Mouse (Mus musculus) liver, embryonic 16.5 days (tissue): ENCODE results near the gene Ppfia1. TPM values are rescaled to one million over a fixed set of nuclear protein-coding genes. Genes with fewer than 3 reads are reported as not detected.

ENCODE experiments used
- ATAC-seq: fragments of 200-750 bp; cut with Nextera tagmentation; 2 replicates; pipeline ENCODE4 v1.8.0; 2017; ENCODE audit warnings: low read depth, mild to moderate bottlenecking, moderate number of reproducible peaks, moderate library complexity
- H3K27ac ChIP-seq: fragments of 300-500 bp; sonication (generic); 2 replicates; pipeline ENCODE4 v1.5.1; 2014; ENCODE audit warnings: mild to moderate bottlenecking, low read length
- H3K27me3 ChIP-seq: fragments of 300-500 bp; sonication (generic); 2 replicates; pipeline ENCODE4 v1.6.1; 2014; ENCODE audit warnings: low read depth, low read length, mixed read lengths; ENCODE audit not compliant: control insufficient read depth, insufficient read depth
- H3K36me3 ChIP-seq: fragments of 300-500 bp; sonication (generic); 2 replicates; pipeline ENCODE4 v1.6.1; 2014; ENCODE audit warnings: mild to moderate bottlenecking; ENCODE audit not compliant: control insufficient read depth, insufficient read depth
- H3K4me1 ChIP-seq: fragments of 300-500 bp; sonication (generic); 2 replicates; pipeline ENCODE4 v1.6.1; 2014; ENCODE audit warnings: low read depth, low read length, mixed read lengths; ENCODE audit not compliant: control insufficient read depth
- H3K4me2 ChIP-seq: fragments of 300-500 bp; sonication (generic); 2 replicates; pipeline ENCODE4 v1.6.1; 2014; ENCODE audit warnings: low read depth, low read length, mixed read lengths
- H3K4me3 ChIP-seq: fragments of 300-500 bp; sonication (generic); 2 replicates; pipeline ENCODE4 v1.5.1; 2014; ENCODE audit warnings: low read depth, mild to moderate bottlenecking, low read length
- H3K9ac ChIP-seq: fragments of 300-500 bp; sonication (generic); 2 replicates; pipeline ENCODE4 v1.6.1; 2014; ENCODE audit warnings: low read depth, low read length
- H3K9me3 ChIP-seq: fragments of 300-500 bp; sonication (generic); replicated peaks from 2 replicates; pipeline ENCODE4 v1.6.1; 2016; ENCODE audit warnings: low read length; ENCODE audit not compliant: control insufficient read depth
- WGBS: fragments of 180-500 bp; shearing (Covaris S2); extraction: QIAGEN DNeasy Blood & Tissue Kit; methylation state at CpG from one replicate; pipeline ENCODE4 v1.1.7; 2014; ENCODE audit not compliant: insufficient replicate concordance; 5-methylcytosine and 5-hydroxymethylcytosine counted together
- polyA plus RNA-seq: library from polyadenylated mRNA; unstranded; fragments of >200 nt; fragmentation: Nextera tagmentation; extraction: Ambion mirVana; gene quantifications from 2 replicates; pipeline ENCODE4 v1.2.1, GENCODE M21; 2015

Ppfia1 gene
- polyA plus RNA-seq, 1 experiment from 2014 or later: 7.2 TPM

- H3K36me3 ChIP-seq: peaks cover 11% of the 10 kb centered on the region
These were observed 112.1 kb downstream of the Ppfia1 start for GRCm38 (mm10) chr7:144441466-144441865.

DNA sequence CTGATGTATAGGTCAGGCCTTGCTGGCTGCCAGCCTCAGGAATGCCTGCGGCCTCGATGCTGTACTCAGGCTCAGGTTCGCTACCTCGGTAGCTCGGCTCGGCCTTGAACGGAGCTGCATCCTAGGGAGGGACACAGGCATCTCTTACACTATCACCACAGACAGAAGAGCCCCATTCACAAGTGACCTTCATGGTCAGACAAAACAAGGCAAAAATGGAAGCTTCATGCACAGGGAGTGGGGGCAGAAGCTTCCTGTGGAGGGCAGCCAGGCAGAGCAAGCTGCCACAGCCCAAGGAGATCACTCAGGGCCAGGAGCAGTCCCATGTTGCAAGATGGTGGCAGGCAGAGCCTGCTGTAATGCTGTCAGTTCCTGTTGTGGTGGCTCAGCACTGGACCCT is 114.7 kb downstream of the Ppfia1 start:
- no peaks in the 10 kb centered on the region for H3K4me1 ChIP-seq
- 88% methylated on average over 7 of the region's 7 CpGs for WGBS
- H3K27ac ChIP-seq: no peak overlapping the region
- no peak for ATAC-seq
- H3K9ac ChIP-seq: no peak overlapping the region
- H3K9me3 ChIP-seq: no peaks in the 10 kb centered on the region
- H3K27me3 ChIP-seq: no peaks in the 10 kb centered on the region
- peaks cover 11% of the 10 kb centered on the region for H3K36me3 ChIP-seq
- H3K4me2 ChIP-seq: no peak overlapping the region
- no peak overlapping the region for H3K4me3 ChIP-seq

More at GRCm38 (mm10) chr7:144441466-144441865, 112.1 kb downstream of the Ppfia1 start:
- WGBS: 70% methylated on average over 11 of the region's 11 CpGs
- Histone ChIP-seq H3K27ac (no peak overlapping the region), H3K9ac (no peak overlapping the region), H3K4me1 (no peaks in the 10 kb centered on the region), H3K4me2 (no peak overlapping the region), H3K9me3 (no peaks in the 10 kb centered on the region), H3K27me3 (no peaks in the 10 kb centered on the region), H3K4me3 (no peak overlapping the region)
- no peak for ATAC-seq

DNA sequence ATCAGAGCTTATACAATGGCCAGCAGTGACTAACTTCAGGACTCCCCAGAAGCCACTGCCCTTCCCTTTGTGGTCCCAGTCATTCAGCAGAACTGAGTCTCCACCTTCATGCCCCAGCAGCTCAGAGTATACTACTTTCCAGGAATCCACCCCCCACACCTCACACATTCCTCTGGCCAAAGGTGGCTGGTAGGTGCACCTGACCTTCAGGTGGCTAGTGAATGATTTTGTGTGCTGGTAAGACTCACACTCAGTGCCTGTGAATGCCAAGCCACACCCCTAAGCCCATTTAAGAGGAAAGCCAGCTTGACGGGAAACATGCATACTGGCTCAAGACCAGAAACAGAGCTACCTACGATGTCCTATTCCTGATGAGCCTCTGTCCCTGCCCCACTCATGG is 120.6 kb downstream of the Ppfia1 start:
- H3K27ac ChIP-seq: no peak overlapping the region
- no peaks in the 10 kb centered on the region for H3K27me3 ChIP-seq
- no peak overlapping the region for H3K4me3 ChIP-seq
- WGBS: 51% methylated on average over 2 of the region's 2 CpGs
- no peak for ATAC-seq
- H3K9me3 ChIP-seq: no peaks in the 10 kb centered on the region
- no peak overlapping the region for H3K4me2 ChIP-seq
- no peak overlapping the region for H3K9ac ChIP-seq
- peaks cover 4% of the 10 kb centered on the region for H3K36me3 ChIP-seq
- no peaks in the 10 kb centered on the region for H3K4me1 ChIP-seq

DNA sequence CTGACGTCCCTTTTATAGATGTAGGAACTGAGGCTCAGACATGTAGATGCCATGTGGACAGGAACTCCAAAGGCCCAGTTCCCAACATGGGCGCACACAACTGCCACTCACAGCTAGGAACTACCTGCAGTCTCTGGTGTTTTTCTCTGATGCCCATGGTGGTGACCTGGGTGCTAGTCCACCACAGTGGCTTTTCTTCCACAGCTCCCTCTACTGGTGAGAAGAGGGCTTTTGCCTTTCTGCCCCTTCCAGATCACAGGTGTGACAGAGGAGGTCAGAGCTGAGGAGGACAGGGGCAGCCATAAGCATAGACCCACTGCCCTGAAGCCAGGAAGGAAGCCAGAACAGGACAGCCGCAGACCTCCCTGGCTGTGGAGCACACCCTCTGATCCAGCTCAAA is 126.1 kb downstream of the Ppfia1 start:
- H3K4me2 ChIP-seq: no peak overlapping the region
- H3K4me1 ChIP-seq: no peaks in the 10 kb centered on the region
- no peak overlapping the region for H3K9ac ChIP-seq
- H3K36me3 ChIP-seq: no peaks in the 10 kb centered on the region
- no peak overlapping the region for H3K27ac ChIP-seq
- no peaks in the 10 kb centered on the region for H3K27me3 ChIP-seq
- H3K9me3 ChIP-seq: no peaks in the 10 kb centered on the region
- 48% methylated on average over 3 of the region's 3 CpGs for WGBS
- no peak for ATAC-seq
- H3K4me3 ChIP-seq: no peak overlapping the region

Other genes starting within 250 kb of the Ppfia1 start
- 33.7 and 34.1 TPM in 2 replicates for gene Cttn, start 82.7 kb downstream of the Ppfia1 start, polyA plus RNA-seq
- gene Fadd, start 28.7 kb upstream of the Ppfia1 start, polyA plus RNA-seq: 3.8 and 4.0 TPM in 2 replicates
- 1.3 TPM in 2 replicates for gene Ano1, start 198.2 kb upstream of the Ppfia1 start, polyA plus RNA-seq